Mouse (Mus musculus) ovary, postnatal 36 days (tissue): ENCODE measurements around the gene Gadd45b.

Experiments
- DNase-seq: peaks from one replicate; pipeline ENCODE4 v3.0.0; 2022; ENCODE audit warnings: low spot score, mixed read lengths

Gadd45b gene

DNA sequence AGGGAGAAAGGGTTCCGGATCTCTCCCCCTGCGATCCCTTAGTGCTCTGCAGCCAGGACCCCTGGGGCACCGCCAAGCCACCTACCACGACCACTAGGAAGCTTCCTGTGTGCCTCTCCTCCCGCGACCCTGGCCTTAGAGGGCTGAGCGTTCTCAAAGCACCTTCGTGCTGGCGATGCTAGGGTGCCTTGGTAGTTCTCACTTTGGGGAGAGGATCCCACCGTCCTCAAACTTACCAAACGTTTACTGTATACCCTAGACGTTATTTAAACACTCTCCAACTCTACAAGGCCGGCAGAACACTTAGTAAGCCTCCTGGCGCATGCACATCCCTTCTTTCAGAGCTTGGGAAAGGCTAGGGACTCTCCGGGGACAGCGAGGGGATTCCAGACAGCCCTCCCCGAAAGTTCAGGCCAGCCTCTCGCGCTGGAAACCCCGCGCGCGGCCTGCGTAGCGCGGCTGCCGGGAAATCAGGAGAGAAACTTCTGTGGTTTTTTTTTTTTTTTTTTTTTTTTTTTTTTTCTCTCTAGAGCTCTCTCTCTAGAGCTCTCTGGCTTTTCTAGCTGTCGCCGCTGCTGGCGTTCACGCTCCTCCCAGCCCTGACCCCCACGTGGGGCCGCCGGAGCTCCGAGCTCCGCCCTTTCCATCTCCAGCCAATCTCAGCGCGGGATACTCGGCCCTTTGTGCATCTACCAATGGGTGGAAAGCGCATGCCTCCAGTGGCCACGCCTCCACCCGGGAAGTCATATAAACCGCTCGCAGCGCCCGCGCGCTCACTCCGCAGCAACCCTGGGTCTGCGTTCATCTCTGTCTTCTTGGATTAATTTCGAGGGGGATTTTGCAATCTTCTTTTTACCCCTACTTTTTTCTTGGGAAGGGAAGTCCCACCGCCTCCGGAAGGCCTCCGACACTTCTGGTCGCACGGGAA lies at the start of gene Gadd45b:
TSS of gene Gadd45b (plus strand) at position 775 of the 928 bp plus-strand sequence.
- DNase-seq, result peak; percentile 99

DNA sequence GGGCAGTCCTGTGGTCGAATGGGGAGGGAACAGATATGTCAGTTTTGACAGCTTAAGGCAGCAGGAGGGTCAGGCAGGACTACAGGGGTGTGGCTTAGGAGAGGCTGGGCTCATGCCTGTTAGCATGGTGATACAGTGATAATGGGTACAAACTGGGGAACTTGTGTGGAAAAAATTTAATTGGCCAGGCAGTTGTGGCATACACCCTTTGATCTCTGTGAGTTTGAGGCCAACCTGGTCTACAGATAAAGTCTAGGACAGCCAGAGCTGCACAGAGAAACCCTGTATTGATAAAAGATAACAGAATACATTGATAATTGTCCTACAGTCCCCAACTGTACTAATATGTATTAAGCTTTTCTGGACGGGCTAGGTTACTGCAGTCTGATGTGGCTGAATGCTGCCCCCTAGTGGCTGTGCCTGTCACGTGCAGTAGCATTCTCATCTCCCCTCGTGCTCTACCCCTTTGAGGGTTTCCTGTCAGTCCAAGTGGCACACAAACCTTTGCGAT lies 49.7 kb upstream of the Gadd45b start:
- DNase-seq, result peak; percentile 52

GRCm38 (mm10) chr10:80880901-80881300 lies 49.0 kb upstream of the Gadd45b start:
- no peak for DNase-seq

GRCm38 (mm10) chr10:80881301-80881700 lies 48.6 kb upstream of the Gadd45b start:
- peak; percentile 63 for DNase-seq

GRCm38 (mm10) chr10:80887181-80887580 lies 42.7 kb upstream of the Gadd45b start:
- peak; percentile 84 for DNase-seq

- no peak for DNase-seq
Measured at GRCm38 (mm10) chr10:80895100-80895499, 34.8 kb upstream of the Gadd45b start.

DNA sequence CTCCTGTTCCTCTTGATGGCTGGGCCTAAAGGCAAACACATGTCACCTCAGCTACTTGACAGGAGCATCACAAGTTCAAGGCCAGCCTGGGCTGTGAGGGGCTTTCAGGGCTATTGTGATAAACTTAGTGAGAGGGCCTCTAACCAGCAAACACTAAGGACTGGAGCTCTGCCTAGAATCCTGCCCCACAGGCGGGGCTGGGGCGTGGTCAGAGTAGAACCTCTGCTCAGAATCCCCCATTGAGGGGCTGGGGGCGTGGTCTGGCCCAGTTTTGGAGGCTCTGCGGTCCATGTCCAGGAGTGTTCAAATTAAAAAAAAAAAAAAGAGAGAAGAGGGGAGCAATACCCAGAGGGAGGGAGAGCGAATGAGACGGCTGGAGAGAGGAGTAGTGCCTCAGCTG lies 34.2 kb upstream of the Gadd45b start:
- no peak for DNase-seq

DNA sequence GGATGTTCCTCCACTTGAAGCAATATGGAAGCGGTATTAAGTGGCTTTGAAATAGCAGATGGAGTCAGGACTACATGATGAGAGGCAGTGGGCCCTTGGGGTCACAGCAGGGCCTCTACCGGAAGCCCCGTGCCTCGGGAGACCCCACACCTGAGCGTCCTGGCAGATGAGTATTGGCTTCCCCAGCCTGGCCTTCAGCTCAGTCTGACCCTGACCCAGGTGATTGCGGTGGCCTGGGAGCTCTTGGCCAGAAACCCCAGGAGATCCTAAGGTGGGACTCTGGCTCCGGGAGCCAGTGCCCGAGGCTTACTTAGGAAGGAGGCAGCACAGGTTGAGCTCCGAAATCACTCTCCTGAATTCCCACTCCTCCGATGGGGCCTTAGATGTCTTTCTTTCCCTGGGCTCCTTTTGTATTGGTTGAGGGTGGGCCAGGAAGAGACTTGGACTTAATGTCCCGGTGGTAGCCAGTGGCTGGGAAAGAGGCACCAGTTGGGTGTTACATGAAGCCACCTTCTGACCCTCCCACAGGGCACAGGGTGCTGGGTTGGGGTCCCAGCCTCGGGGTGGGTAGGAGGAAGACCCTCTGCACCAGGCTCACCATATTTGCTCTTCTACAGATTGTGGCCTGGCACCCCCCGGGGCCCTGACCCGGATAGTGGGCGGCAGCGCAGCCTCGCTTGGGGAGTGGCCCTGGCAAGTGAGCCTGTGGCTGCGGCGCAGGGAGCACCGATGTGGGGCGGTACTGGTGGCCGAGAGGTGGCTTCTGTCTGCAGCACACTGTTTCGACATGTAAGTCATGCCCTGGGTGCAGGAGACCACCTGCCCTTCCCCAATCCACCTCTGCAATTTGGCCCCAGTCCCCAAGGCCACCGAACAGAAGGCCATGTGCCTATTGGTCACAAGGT lies 33.0 kb upstream of the Gadd45b start:
- DNase-seq, result no peak

- no peak for DNase-seq
Measured at GRCm38 (mm10) chr10:80897861-80898510, 31.9 kb upstream of the Gadd45b start.

- DNase-seq, result no peak
Measured at GRCm38 (mm10) chr10:80899074-80899473, 30.8 kb upstream of the Gadd45b start.

GRCm38 (mm10) chr10:80899591-80900317 lies 30.1 kb upstream of the Gadd45b start:
- DNase-seq, result no peak

DNA sequence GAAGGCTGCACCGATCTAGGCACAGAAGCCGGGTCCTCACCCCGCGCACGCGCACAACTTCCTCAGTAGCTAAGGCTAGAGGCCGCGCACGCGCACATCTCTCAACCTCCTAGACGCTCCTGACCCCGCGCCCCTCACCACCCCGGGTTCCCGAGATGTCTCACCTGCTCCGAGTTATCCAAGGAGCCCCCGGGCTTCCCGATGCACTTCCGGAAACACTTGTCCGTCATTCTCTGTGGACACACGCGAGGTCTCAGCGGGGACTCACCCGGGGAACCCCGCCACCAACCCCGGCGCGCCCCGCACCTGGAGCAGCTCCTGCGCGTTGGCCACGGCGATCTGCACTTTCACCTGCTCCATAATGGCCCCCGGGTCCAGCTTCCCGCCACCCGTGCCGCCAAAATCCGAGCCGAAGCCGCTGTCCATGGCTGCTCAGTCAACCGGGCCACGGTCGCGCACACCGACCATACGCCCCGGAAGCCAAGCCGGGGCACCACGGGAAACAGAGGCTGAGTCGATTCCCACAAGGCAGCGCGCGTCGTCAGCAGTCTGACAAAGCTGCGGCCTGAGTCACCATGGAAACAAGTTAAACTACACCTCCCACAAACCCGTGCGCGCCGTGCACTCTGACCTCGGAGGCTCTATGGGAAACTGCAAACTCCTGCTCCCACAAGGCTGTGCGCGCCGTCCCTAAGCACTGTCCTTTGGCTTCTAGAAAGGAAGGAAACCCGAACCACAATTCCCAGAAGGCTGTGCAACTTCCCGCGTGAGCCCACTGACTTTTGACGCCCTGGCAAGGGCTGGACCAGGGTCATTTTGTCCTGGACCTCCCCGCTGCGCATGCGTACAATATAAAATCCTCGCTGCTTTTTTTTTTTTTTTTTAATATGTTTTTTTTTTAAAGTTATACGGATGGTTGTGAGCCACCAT lies 29.3 kb upstream of the Gadd45b start, which contains the start of gene Timm13:
TSS of gene Timm13 (minus strand) at position 652 of the 930 bp plus-strand sequence.
- peak; percentile 95 for DNase-seq

- DNase-seq, result no peak
Measured at GRCm38 (mm10) chr10:80901409-80902272, 28.2 kb upstream of the Gadd45b start.

- DNase-seq, result no peak
Measured at GRCm38 (mm10) chr10:80902273-80902940, 27.5 kb upstream of the Gadd45b start.

GRCm38 (mm10) chr10:80903282-80903681 lies 26.6 kb upstream of the Gadd45b start:
- no peak for DNase-seq

DNA sequence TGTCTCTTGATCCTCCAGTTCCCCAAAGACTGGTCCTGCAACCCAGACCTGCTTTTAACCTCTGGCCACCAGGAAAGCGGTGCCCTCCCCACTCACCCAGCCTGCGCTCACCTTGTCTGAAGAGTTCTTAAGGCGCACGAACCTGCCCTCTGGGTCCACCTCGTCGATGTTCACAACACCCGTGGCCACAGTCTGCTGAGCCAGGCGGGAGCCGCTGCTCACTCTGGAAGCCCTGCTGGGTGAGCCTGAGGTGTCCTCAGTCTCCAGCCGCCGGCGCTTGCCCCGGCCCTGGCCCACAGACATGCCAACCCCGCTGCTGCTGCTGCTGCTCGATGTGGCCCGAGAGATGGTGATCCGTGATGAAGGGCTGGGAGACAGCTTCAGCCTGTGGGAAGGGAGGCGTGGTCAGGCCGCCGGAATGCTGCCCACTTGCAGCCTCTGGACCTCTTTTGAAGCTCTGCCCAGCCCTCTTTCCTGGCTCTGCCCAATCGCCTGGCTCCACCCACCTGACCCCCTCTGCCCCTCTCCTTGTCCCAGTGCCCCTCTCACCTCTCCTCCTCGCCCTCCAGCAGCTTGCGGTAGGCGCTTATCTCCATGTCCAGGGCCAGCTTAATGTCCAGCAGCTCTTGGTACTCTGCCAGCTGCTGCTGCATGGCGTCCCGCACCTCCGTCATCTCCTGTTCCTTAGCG lies 25.7 kb upstream of the Gadd45b start:
- no peak for DNase-seq

GRCm38 (mm10) chr10:80904709-80905108 lies 25.2 kb upstream of the Gadd45b start:
- no peak for DNase-seq
